Mouse (Mus musculus) midbrain, postnatal 0 days (tissue): ENCODE measurements around the gene Stac2. TPM values are rescaled to one million over a fixed set of nuclear protein-coding genes. Genes with fewer than 3 reads are reported as not detected.
A peak's percentile ranks its signal among the peaks of the same experiment; 100 is the strongest.

Source experiments
- ATAC-seq: fragments of 200-750 bp; cut with Nextera tagmentation; 2 replicates; pipeline ENCODE4 v1.8.0; 2017; ENCODE audit warnings: moderate number of reproducible peaks, mild to moderate bottlenecking, moderate TSS enrichment, moderate library complexity; ENCODE audit not compliant: low FRiP score
- DNase-seq: peaks from one replicate; pipeline ENCODE4 v3.0.0-alpha.2; 2015; ENCODE audit warnings: low spot score
- H3K27ac ChIP-seq: fragments of 300-500 bp; sonication (generic); 2 replicates; pipeline ENCODE4 v1.5.1; 2014; ENCODE audit warnings: low read depth, mild to moderate bottlenecking, low read length, mixed read lengths
- H3K27me3 ChIP-seq: fragments of 300-500 bp; sonication (generic); 2 replicates; pipeline ENCODE4 v1.6.1; 2014; ENCODE audit warnings: low read length, control low read depth, mixed read lengths; ENCODE audit not compliant: insufficient read depth
- H3K36me3 ChIP-seq: fragments of 300-500 bp; sonication (generic); 2 replicates; pipeline ENCODE4 v1.6.1; 2014; ENCODE audit warnings: low read length, control low read depth, mixed read lengths; ENCODE audit not compliant: insufficient read depth
- H3K4me1 ChIP-seq: fragments of 300-500 bp; sonication (generic); 2 replicates; pipeline ENCODE4 v1.6.1; 2014; ENCODE audit warnings: mild to moderate bottlenecking, control low read depth, antibody characterized with exemption, low read length, mixed read lengths; ENCODE audit not compliant: insufficient read depth
- H3K4me2 ChIP-seq: fragments of 300-500 bp; sonication (generic); 2 replicates; pipeline ENCODE4 v1.6.1; 2014; ENCODE audit warnings: low read depth, mild to moderate bottlenecking, low read length, mixed read lengths; ENCODE audit not compliant: poor library complexity, severe bottlenecking
- H3K4me3 ChIP-seq: fragments of 300-500 bp; sonication (generic); 2 replicates; pipeline ENCODE4 v1.5.1; 2014; ENCODE audit warnings: low read depth, mild to moderate bottlenecking, low read length, moderate library complexity
- H3K9ac ChIP-seq: fragments of 300-500 bp; sonication (generic); replicated peaks from 2 replicates; pipeline ENCODE4 v1.6.1; 2014; ENCODE audit warnings: mild to moderate bottlenecking, low read length, moderate library complexity, mixed read lengths; ENCODE audit not compliant: poor library complexity, severe bottlenecking
- H3K9me3 ChIP-seq: fragments of 300-500 bp; sonication (generic); 2 replicates; pipeline ENCODE4 v1.6.1; 2016; ENCODE audit warnings: low read length, control low read depth
- CTCF ChIP-seq: IDR thresholded peaks from 2 replicates; pipeline ENCODE4 v1.5.1; 2016; ENCODE audit warnings: antibody characterized with exemption, mild to moderate bottlenecking
- WGBS: fragments of 180-500 bp; shearing (Covaris S2); extraction: QIAGEN DNeasy Blood & Tissue Kit; methylation state at CpG from one replicate; pipeline ENCODE4 v1.1.7; 2014; 5-methylcytosine and 5-hydroxymethylcytosine counted together
- microRNA-seq: library from miRNA; unstranded; fragments of <30 nt; microRNA quantifications from one replicate; pipeline ENCODE4, GENCODE M21; 2016; ENCODE audit warnings: borderline number of aligned reads
- polyA plus RNA-seq: library from polyadenylated mRNA; unstranded; fragments of >200 nt; fragmentation: Nextera tagmentation; extraction: Ambion mirVana; gene quantifications from 2 replicates; pipeline ENCODE4 v1.2.1, GENCODE M21; 2015
- total RNA-seq: library from RNA; depleted of rRNA; stranded (reverse); fragments of >200 nt; gene quantifications from 2 replicates; pipeline ENCODE4 v1.2.3, GENCODE M21; 2014; rRNA removed

Gene Stac2
- total and polyA plus RNA-seq, 2 experiments from 2014 or later: 3.5 to 8.3 TPM

DNA sequence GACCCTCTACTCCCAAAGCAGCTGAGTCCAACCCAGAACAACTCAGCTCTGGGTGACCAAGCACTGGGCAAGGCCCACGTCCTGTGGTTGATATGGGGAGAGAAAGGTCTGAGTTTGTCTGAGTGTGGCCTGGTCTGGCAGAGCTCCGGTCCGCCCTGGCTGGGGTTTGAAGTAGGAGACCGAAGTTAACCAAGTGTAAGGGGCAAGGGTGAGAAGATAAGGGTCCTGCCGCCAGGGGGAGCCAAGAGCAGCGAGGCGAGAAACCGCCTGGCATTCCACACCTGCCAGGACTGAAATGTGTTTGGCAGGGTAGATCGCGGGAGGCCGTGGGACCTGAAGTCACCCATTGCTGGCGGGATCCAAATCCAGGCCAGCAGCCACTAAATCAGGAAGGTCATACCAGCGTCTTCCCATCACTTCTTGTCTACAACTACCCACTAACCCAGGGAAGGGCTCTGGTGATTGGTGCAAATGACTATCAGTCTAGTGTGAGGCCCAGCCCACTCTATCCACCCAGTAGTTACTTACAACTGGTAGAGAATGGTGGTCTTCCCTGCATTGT is 58.6 kb downstream of the Stac2 start:
- Histone ChIP-seq H3K9me3 (no peaks in the 10 kb centered on the region), H3K36me3 (no peaks in the 10 kb centered on the region), H3K27ac (no peak overlapping the region), H3K27me3 (no peaks in the 10 kb centered on the region), H3K4me3 (peak overlapping the region; percentile 38), H3K4me1 (0 out of 2 replicates have a peak, but pooled peaks cover 5% of the 10 kb centered on the region), H3K4me2 (peak overlapping the region; percentile 84), H3K9ac (no peak overlapping the region; the same call in 1 of the 2 replicates)
- TF ChIP-seq CTCF: peak; percentile 72
- no peak for ATAC-seq
- DNase-seq: no peak
- 13% methylated on average over 13 of the region's 13 CpGs for WGBS

DNA sequence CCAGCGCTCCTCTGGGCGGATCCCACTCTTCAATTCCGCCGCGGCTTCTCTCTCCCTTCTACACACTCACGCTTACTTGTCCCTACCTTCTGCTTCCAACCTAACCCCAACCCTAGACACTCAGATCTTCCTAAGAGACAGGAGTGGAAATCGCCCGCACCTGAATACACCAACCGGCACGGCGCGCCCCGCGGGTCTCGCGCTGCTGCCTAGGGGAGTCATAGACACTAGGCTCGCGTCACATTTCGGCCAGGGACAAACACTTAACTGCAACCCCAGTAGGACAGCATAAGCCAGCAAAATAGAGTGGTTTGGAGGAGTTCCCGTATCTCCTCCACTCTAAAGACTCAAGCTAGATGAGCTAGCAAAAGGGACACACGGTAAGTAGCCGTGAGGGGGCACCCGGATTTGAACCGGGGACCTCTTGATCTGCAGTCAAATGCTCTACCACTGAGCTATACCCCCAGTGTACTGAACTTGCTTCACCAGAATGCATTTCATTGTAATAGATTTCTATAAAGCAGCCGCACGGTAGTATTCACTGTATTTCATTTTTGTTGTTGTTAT is 64.6 kb downstream of the Stac2 start:
- TF ChIP-seq CTCF: no peak
- 0 out of 2 replicates have a peak, but pooled peaks cover 5% of the 10 kb centered on the region for H3K4me1 ChIP-seq
- peak overlapping the region; percentile 66 for H3K4me2 ChIP-seq
- peaks cover 8% of the 10 kb centered on the region for H3K27me3 ChIP-seq
- peak; percentile 80 for ATAC-seq
- H3K27ac ChIP-seq: peak overlapping the region; percentile 77
- peak overlapping the region; percentile 72 for H3K4me3 ChIP-seq
- no peaks in the 10 kb centered on the region for H3K9me3 ChIP-seq
- DNase-seq: peak; percentile 94
- H3K36me3 ChIP-seq: no peaks in the 10 kb centered on the region
- WGBS: under 1% methylated on average over 26 of the region's 26 CpGs
- H3K9ac ChIP-seq: peak overlapping the region; percentile 67

DNA sequence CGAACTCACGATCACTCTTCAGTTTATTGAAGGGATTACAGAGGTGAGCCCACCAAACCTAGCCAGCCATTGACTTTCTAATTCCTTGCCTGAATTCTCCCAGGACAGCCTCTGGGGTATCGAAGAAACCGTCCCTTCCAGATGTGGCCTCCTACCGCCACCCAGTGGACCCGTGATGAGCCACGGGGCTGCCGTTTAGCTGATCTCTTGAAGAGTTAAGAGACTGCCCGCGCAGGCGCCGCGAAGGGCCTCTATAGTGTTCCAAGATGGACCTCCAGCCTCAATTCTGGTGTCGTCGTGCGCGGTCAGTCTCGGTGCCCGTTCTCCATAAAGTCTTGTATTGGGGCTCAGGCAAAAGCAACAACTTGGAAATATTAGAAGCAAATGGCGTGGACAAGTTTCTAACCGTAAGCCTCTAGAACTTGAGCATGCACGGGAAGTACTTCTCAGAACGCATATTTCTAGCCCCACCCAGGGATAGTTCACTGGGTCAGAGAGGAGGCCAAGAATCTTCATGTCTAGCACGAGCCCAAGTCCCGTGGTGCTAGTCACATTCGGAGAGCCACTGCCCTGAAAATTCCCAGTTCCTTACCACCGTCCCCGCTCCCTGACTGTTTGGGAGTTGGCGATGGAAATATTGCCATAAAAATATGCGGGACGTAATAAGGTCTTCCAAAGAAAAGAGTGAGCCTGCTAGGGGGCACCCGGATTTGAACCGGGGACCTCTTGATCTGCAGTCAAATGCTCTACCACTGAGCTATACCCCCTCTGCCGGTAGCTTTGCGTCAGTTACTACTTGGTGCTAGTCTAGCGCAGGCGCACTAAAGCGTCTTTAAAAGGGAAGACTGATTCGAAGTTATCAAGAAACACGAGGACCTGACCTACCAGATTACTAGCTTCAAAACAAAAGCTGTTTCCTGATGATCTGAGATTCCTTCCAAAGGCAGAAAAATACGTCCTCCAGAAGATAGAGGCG is 65.4 kb downstream of the Stac2 start:
- peak; percentile 97 for DNase-seq
- Histone ChIP-seq H3K4me2 (peak overlapping the region; percentile 66), H3K27me3 (peaks cover 8% of the 10 kb centered on the region), H3K27ac (peak overlapping the region; percentile 77), H3K9ac (peak overlapping the region; percentile 67), H3K9me3 (no peaks in the 10 kb centered on the region), H3K4me1 (0 out of 2 replicates have a peak, but pooled peaks cover 5% of the 10 kb centered on the region), H3K36me3 (no peaks in the 10 kb centered on the region), H3K4me3 (peak overlapping the region; percentile 72)
- ATAC-seq: peak; percentile 86
- WGBS: under 1% methylated on average over 42 of the region's 42 CpGs
- TF ChIP-seq CTCF: peak; percentile 94

DNA sequence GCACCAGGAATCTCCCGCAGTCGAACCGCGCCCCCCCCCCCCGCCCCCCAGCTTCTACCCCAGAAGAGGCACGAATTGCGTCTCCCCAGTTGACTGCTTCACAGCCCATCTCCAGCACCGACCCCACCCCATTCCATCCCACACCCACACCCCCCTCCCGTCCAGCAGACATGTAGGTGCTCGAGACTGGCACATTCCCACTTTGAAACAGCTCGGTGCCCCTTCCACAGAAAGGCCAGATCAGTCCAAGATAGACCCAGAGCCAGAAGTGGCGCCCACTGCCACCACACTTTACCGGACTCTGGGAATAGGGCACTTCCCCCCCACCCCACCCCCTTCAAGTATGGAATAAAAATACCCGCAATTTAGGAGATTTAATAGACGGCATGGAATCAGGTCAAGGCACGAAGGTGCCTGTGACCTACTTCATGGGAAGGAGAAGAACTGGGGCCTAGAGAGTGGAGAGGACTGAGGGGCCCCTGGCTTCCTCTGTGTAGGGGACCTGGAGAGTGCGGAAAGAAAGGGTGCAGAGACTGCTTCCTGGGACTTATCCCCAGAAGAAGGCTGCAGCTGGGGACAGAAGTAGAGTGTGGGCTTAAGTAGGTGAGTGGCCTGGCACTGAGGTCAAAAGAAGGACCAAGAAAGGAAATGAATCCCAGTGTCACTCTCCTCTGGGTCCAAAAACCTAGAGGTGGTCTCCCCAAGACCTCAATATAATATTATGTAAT is 66.4 kb downstream of the Stac2 start:
- peaks cover 8% of the 10 kb centered on the region for H3K27me3 ChIP-seq
- peak overlapping the region; percentile 72 for H3K4me3 ChIP-seq
- H3K36me3 ChIP-seq: no peaks in the 10 kb centered on the region
- H3K4me1 ChIP-seq: 0 out of 2 replicates have a peak, but pooled peaks cover 5% of the 10 kb centered on the region
- no peak for DNase-seq
- no peak for ATAC-seq
- H3K4me2 ChIP-seq: peak overlapping the region; percentile 79
- 37% methylated on average over 12 of the region's 17 CpGs for WGBS
- peak overlapping the region; percentile 63 for H3K9ac ChIP-seq
- no peak for TF ChIP-seq CTCF
- H3K27ac ChIP-seq: no peak overlapping the region
- no peaks in the 10 kb centered on the region for H3K9me3 ChIP-seq

Small RNAs within 50 kb of the gene (microRNA-seq; reads per million reads assigned to microRNA genes)
- not detected for gene Gm27597

Other genes starting within 250 kb of the Stac2 start
- 37.7 and 43.6 TPM in 2 replicates for gene B230217C12Rik, start 212.7 kb downstream of the Stac2 start, total RNA-seq
- 38.2 and 41.8 TPM in 2 replicates for gene B230217C12Rik, start 212.7 kb downstream of the Stac2 start, polyA plus RNA-seq
- 0.38 and 0.80 TPM in 2 replicates for gene Fbxo47, start 169.3 kb downstream of the Stac2 start, total RNA-seq
- gene Fbxo47, start 169.3 kb downstream of the Stac2 start, polyA plus RNA-seq: 0.33 and 0.88 TPM in 2 replicates
- gene Plxdc1, start 67.0 kb downstream of the Stac2 start, total RNA-seq: 2.4 and 3.1 TPM in 2 replicates
- 4.9 and 5.6 TPM in 2 replicates for gene Plxdc1, start 67.0 kb downstream of the Stac2 start, polyA plus RNA-seq
- 1.1 and 2.9 TPM in 2 replicates for gene Arl5c, start 57.3 kb downstream of the Stac2 start, total RNA-seq
- 2.9 and 4.5 TPM in 2 replicates for gene Arl5c, start 57.3 kb downstream of the Stac2 start, polyA plus RNA-seq
- gene Cacnb1, start 30.4 kb downstream of the Stac2 start, total RNA-seq: 89.1 and 96.4 TPM in 2 replicates
- 61.1 and 63.2 TPM in 2 replicates for gene Cacnb1, start 30.4 kb downstream of the Stac2 start, polyA plus RNA-seq
- 597 and 686 TPM in 2 replicates for gene Rpl19, start 26.8 kb downstream of the Stac2 start, total RNA-seq
- 591 and 620 TPM in 2 replicates for gene Rpl19, start 26.8 kb downstream of the Stac2 start, polyA plus RNA-seq
- 24.0 and 25.7 TPM in 2 replicates for gene Fbxl20, start 96.9 kb upstream of the Stac2 start, total RNA-seq
- gene Fbxl20, start 96.9 kb upstream of the Stac2 start, polyA plus RNA-seq: 12.4 and 16.3 TPM in 2 replicates
- 36.2 and 40.6 TPM in 2 replicates for gene Med1, start 139.8 kb upstream of the Stac2 start, total RNA-seq
- gene Med1, start 139.8 kb upstream of the Stac2 start, polyA plus RNA-seq: 46.0 and 49.9 TPM in 2 replicates
- 25.8 and 35.2 TPM in 2 replicates for gene Cdk12, start 149.6 kb upstream of the Stac2 start, total RNA-seq
- 3.7 and 5.7 TPM in 2 replicates for gene Cdk12, start 149.6 kb upstream of the Stac2 start, polyA plus RNA-seq